Mouse (Mus musculus) urinary bladder, postnatal 10 days (tissue): Measurements from ENCODE around the gene Lpin1.
A peak's percentile ranks its signal among the peaks of the same experiment; 100 is the strongest.

Source experiments
- DNase-seq: peaks from one replicate; pipeline ENCODE4 v3.0.0; 2022; ENCODE audit warnings: low spot score

Lpin1 gene

GRCm38 (mm10) chr12:16610936-16611335, at the start of gene Lpin1:
Gene Lpin1, minus strand, starts transcription at chr12:16610966.
- DNase-seq, result no peak

GRCm38 (mm10) chr12:16656906-16657875, 46.4 kb upstream of the Lpin1 start:
- DNase-seq, result no peak

GRCm38 (mm10) chr12:16655604-16656003, 44.8 kb upstream of the Lpin1 start:
- no peak for DNase-seq

GRCm38 (mm10) chr12:16653332-16654093, 42.7 kb upstream of the Lpin1 start, which contains the start of gene Ntsr2:
Gene Ntsr2, plus strand, starts transcription at chr12:16653382.
- DNase-seq, result peak; percentile 36

GRCm38 (mm10) chr12:16649819-16650218, 39.1 kb upstream of the Lpin1 start:
- no peak for DNase-seq

- DNase-seq, result no peak
These were observed 37.5 kb upstream of the Lpin1 start for GRCm38 (mm10) chr12:16648273-16648672.

- DNase-seq, result no peak
These were observed 36.1 kb upstream of the Lpin1 start for GRCm38 (mm10) chr12:16646780-16647409.

GRCm38 (mm10) chr12:16644698-16645097, 33.9 kb upstream of the Lpin1 start:
- DNase-seq, result no peak

- DNase-seq, result no peak
These were observed 33.0 kb upstream of the Lpin1 start for GRCm38 (mm10) chr12:16643508-16644345.

- no peak for DNase-seq
These were observed 31.2 kb upstream of the Lpin1 start for GRCm38 (mm10) chr12:16642000-16642399.

- no peak for DNase-seq
These were observed 29.3 kb upstream of the Lpin1 start for GRCm38 (mm10) chr12:16640075-16640474.

- no peak for DNase-seq
These were observed 28.5 kb upstream of the Lpin1 start for GRCm38 (mm10) chr12:16639078-16639771.

GRCm38 (mm10) chr12:16635816-16636215, 25.1 kb upstream of the Lpin1 start:
- no peak for DNase-seq

GRCm38 (mm10) chr12:16634075-16634813, 23.5 kb upstream of the Lpin1 start:
- DNase-seq, result no peak

- no peak for DNase-seq
These were observed 22.5 kb upstream of the Lpin1 start for GRCm38 (mm10) chr12:16633235-16633634.

- no peak for DNase-seq
These were observed 20.7 kb upstream of the Lpin1 start for GRCm38 (mm10) chr12:16631423-16631822.

GRCm38 (mm10) chr12:16630866-16631185, 20.1 kb upstream of the Lpin1 start:
- no peak for DNase-seq

GRCm38 (mm10) chr12:16630152-16630865, 19.5 kb upstream of the Lpin1 start:
- DNase-seq, result no peak

- no peak for DNase-seq
These were observed 9.5 kb upstream of the Lpin1 start for GRCm38 (mm10) chr12:16620230-16620629.

GRCm38 (mm10) chr12:16619453-16619852, 8.7 kb upstream of the Lpin1 start:
- DNase-seq, result no peak
